Comparison of ENCODE assay signal across 8 mouse cellular contexts in the genomic region with DNA sequence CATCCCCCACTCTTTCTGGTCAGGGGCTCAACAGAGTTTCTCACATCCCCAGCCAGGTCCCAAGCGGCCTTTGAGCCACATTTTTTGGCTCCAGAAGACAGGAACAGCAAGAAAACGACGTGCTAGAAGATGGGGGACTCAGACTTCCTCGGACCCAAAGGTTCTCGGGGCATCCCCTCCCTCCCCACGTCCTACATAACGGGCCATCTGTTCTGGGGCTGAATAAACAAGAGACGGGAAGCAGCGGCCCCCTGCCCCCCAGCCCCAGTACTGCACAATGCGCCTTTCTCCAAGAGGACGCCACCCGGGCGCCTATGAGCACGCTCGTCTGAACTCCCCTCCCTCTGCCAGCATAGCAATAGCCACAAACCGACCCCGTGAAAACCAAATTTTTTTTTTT. TPM values are rescaled to one million over a fixed set of nuclear protein-coding genes. Genes with fewer than 3 reads are reported as not detected.
DNase-seq lines count a peak whose midpoint lies in the region; ATAC-seq lines count a peak whose summit lies in the region.

Gene Slpi, minus strand, starts transcription at position 76 of the 400 bp plus-strand sequence.

- H3K4me1 ChIP-seq in kidney, embryonic 16.5 days (ENCODE audit: insufficient read depth, low read length) = peaks cover 14% of the 10 kb centered on the region; the same call in 1 of the 2 replicates
- H3K4me1 ChIP-seq in embryonic facial prominence, embryonic 12.5 days = peaks cover 15% of the 10 kb centered on the region
- peaks cover 14% of the 10 kb centered on the region; the same call in 1 of the 2 replicates for H3K4me1 ChIP-seq in stomach, embryonic 14.5 days (ENCODE audit: control insufficient read depth, insufficient read depth, low read length)

- H3K27ac ChIP-seq in kidney, embryonic 16.5 days (ENCODE audit: low read length) = no peak within 1 kb of the TSS
- peak within 1 kb of the TSS; percentile 88 for H3K27ac ChIP-seq in embryonic facial prominence, embryonic 12.5 days
- no peak within 1 kb of the TSS for H3K27ac ChIP-seq in stomach, embryonic 14.5 days (ENCODE audit: low read length)

- peak; percentile 63; the same call in 1 of the 2 replicates for ATAC-seq in kidney, embryonic 16.5 days (ENCODE audit: low FRiP score, low TSS enrichment)
- peak; percentile 75 for ATAC-seq in embryonic facial prominence, embryonic 12.5 days (ENCODE audit: insufficient number of reproducible peaks, insufficient read depth, low FRiP score, low TSS enrichment)
- ATAC-seq in stomach, embryonic 14.5 days (ENCODE audit: insufficient number of reproducible peaks, insufficient read depth, low FRiP score, low read depth) = peak; percentile 51; the same call in 1 of the 2 replicates

- no peaks in the 10 kb centered on the region for H3K36me3 ChIP-seq in kidney, embryonic 16.5 days (ENCODE audit: insufficient read depth, low read length)
- H3K36me3 ChIP-seq in embryonic facial prominence, embryonic 12.5 days = no peaks in the 10 kb centered on the region
- no peaks in the 10 kb centered on the region for H3K36me3 ChIP-seq in stomach, embryonic 14.5 days (ENCODE audit: control insufficient read depth, insufficient read depth, low read length)

- WGBS in kidney, embryonic 16.5 days = 0% methylated on average over 17 of the region's 17 CpGs
- WGBS in embryonic facial prominence, embryonic 12.5 days = under 1% methylated on average over 17 of the region's 17 CpGs
- 1% methylated on average over 17 of the region's 17 CpGs for WGBS in stomach, embryonic 14.5 days

- no peaks in the 10 kb centered on the region for H3K9me3 ChIP-seq in kidney, embryonic 16.5 days (ENCODE audit: low read length)
- H3K9me3 ChIP-seq in embryonic facial prominence, embryonic 12.5 days = no peaks in the 10 kb centered on the region
- no peaks in the 10 kb centered on the region for H3K9me3 ChIP-seq in stomach, embryonic 14.5 days (ENCODE audit: control insufficient read depth, low read depth, low read length)

- peak within 1 kb of the TSS; percentile 51 for H3K4me3 ChIP-seq in kidney, embryonic 16.5 days (ENCODE audit: low read length)
- peak within 1 kb of the TSS; percentile 44 for H3K4me3 ChIP-seq in embryonic facial prominence, embryonic 12.5 days
- peak within 1 kb of the TSS; percentile 39 for H3K4me3 ChIP-seq in stomach, embryonic 14.5 days (ENCODE audit: low read depth, low read length)

- H3K4me2 ChIP-seq in kidney, embryonic 16.5 days (replicated peaks; ENCODE audit: low read depth, low read length) = peak within 1 kb of the TSS; percentile 61
- H3K4me2 ChIP-seq in embryonic facial prominence, embryonic 12.5 days (replicated peaks) = peak within 1 kb of the TSS; percentile 70
- peak within 1 kb of the TSS; percentile 66 for H3K4me2 ChIP-seq in stomach, embryonic 14.5 days (replicated peaks; ENCODE audit: low read depth, low read length)

- 0 out of 2 replicates have a peak within 1 kb of the TSS, but pooled peaks have one; percentile 40 for H3K9ac ChIP-seq in kidney, embryonic 16.5 days (replicated peaks; ENCODE audit: low read length)
- H3K9ac ChIP-seq in embryonic facial prominence, embryonic 12.5 days = peak within 1 kb of the TSS; percentile 48
- H3K9ac ChIP-seq in stomach, embryonic 14.5 days (replicated peaks; ENCODE audit: low read depth, low read length) = 0 out of 2 replicates have a peak within 1 kb of the TSS, but pooled peaks have one; percentile 15

- DNase-seq in kidney, adult 8-10 months = no peak
- DNase-seq in ZHBTc4 (ENCODE audit: low read depth, low spot score) = peak; percentile 46
- peak; percentile 33 for DNase-seq in induced T-regulatory cell, adult 2 months (ENCODE audit: low read depth)
- peak; percentile 48 for DNase-seq in lung, postnatal 10 days
- no peak for DNase-seq in gastrocnemius, adult 8-10 months (ENCODE audit: low spot score in 2 of 2)

- H3K27me3 ChIP-seq in kidney, embryonic 16.5 days (ENCODE audit: insufficient read depth, low read length) = peaks cover 29% of the 10 kb centered on the region
- H3K27me3 ChIP-seq in embryonic facial prominence, embryonic 12.5 days = peaks cover 26% of the 10 kb centered on the region
- H3K27me3 ChIP-seq in stomach, embryonic 14.5 days (ENCODE audit: control insufficient read depth, insufficient read depth, low read length) = no peaks in the 10 kb centered on the region

RNA-seq across cellular contexts. Expression of gene Slpi, which starts in this region (rescaled TPM):
- 0.41 and 1.00 TPM in 2 replicates for polyA plus RNA-seq in kidney, embryonic 16.5 days (2015; fragmentation: Nextera tagmentation; extraction: Ambion mirVana)
- 0.96 and 1.5 TPM in 2 replicates for polyA plus RNA-seq in embryonic facial prominence, embryonic 12.5 days (2016; fragmentation: Nextera tagmentation; extraction: Ambion mirVana)
- 0.58 and 1.8 TPM in 2 replicates for polyA plus RNA-seq in stomach, embryonic 14.5 days (2014; fragmentation: Nextera tagmentation; extraction: Ambion mirVana)
- under 1 TPM in 1 of 4 experiments, not detected in 3; 0.67 TPM for total RNA-seq in gastrocnemius, adult 8-10 months (2022)

Comparison
In these comparisons a context has a peak if more than half of its experiments do, and no peak if none do; other contexts are left out.
1. Peak in ATAC-seq, H3K4me3 ChIP-seq, H3K9ac ChIP-seq and H3K4me2 ChIP-seq in kidney, embryonic 16.5 days; RNA of the gene not detected or under 1 TPM.
2. DNase-seq: peak in ZHBTc4 (single experiment), induced T-regulatory cell, adult 2 months (single experiment) and lung, postnatal 10 days (single experiment); none in kidney, adult 8-10 months (0 of 2) and gastrocnemius, adult 8-10 months (0 of 2).
3. Peak in every context shown above with its lines, with median percentiles within 50 percentile points of each other: ATAC-seq, H3K4me2 ChIP-seq, H3K4me3 ChIP-seq and H3K9ac ChIP-seq.